Mouse (Mus musculus) liver, adult 2 months (tissue): ENCODE results near the gene Pheta2. TPM values are rescaled to one million over a fixed set of nuclear protein-coding genes. Genes with fewer than 3 reads are reported as not detected.

Source experiments
- DNase-seq: peaks from one replicate; pipeline ENCODE4 v3.0.0-alpha.2; 2011; ENCODE audit warnings: low read depth, low spot score; ENCODE audit errors: extremely low read depth
- H3K27ac ChIP-seq: fragments of 200-500 bp; replicated peaks from 2 replicates; pipeline ENCODE4 v1.5.1; 2012; ENCODE audit warnings: low read depth, mild to moderate bottlenecking, control low read depth, inconsistent platforms, low read length; ENCODE audit not compliant: insufficient read depth
- H3K27me3 ChIP-seq: fragments of 200-500 bp; 2 replicates; pipeline ENCODE4 v1.6.1; 2012; ENCODE audit warnings: mild to moderate bottlenecking, moderate library complexity, low read length, inconsistent platforms; ENCODE audit not compliant: control insufficient read depth, insufficient read depth
- H3K36me3 ChIP-seq: fragments of 200-500 bp; 2 replicates; pipeline ENCODE4 v1.6.1; 2012; ENCODE audit warnings: low read length, inconsistent platforms; ENCODE audit not compliant: control insufficient read depth, insufficient read depth
- H3K4me1 ChIP-seq: fragments of 200-500 bp; 2 replicates; pipeline ENCODE4 v1.6.1; 2011; ENCODE audit warnings: low read length; ENCODE audit not compliant: control insufficient read depth, insufficient read depth
- H3K4me3 ChIP-seq: fragments of 200-500 bp; 2 replicates; pipeline ENCODE4 v1.5.1; 2011; ENCODE audit warnings: low read depth, mild to moderate bottlenecking, control low read depth, low read length, moderate library complexity; ENCODE audit not compliant: insufficient read depth
- H3K79me2 ChIP-seq: fragments of 200-500 bp; 2 replicates; pipeline ENCODE4 v1.6.1; 2012; ENCODE audit warnings: inconsistent platforms, mild to moderate bottlenecking, low read length, moderate library complexity; ENCODE audit not compliant: control insufficient read depth, insufficient read depth
- H3K9ac ChIP-seq: fragments of 200-500 bp; 2 replicates; pipeline ENCODE4 v1.6.1; 2012; ENCODE audit warnings: low read depth, mild to moderate bottlenecking, control low read depth, inconsistent platforms, low read length
- CTCF ChIP-seq: fragments of 200-500 bp; IDR thresholded peaks from 2 replicates; pipeline ENCODE4 v1.5.1; 2011; ENCODE audit warnings: low read depth, low read length, control low read depth
- POLR2A ChIP-seq: fragments of 200-500 bp; IDR thresholded peaks from 2 replicates; pipeline ENCODE4 v1.6.1; 2011; ENCODE audit warnings: low read length, control low read depth; ENCODE audit not compliant: insufficient read depth; ENCODE audit errors: extremely low read depth
- WGBS: fragments of 180-500 bp; shearing (Covaris S2); methylation state at CpG from one replicate; pipeline ENCODE4 v1.1.7; 2018; 5-methylcytosine and 5-hydroxymethylcytosine counted together
- polyA plus RNA-seq: library from polyadenylated mRNA; depleted of rRNA; stranded (reverse); fragments of >200 nt; gene quantifications from 2 replicates; pipeline ENCODE4 v1.2.3, GENCODE M21; 2012; rRNA removed
- total RNA-seq: library from RNA; depleted of rRNA; stranded (reverse); fragments of >200 nt; gene quantifications from 2 replicates; pipeline ENCODE4 v1.2.3, GENCODE M21; 2014; rRNA removed

Pheta2 gene
- total RNA-seq (0.09 and 0.54 TPM in 2 replicates), polyA plus RNA-seq (0.10 and 0.19 TPM in 2 replicates)

- Histone ChIP-seq H3K4me1 (peaks cover 4% of the 10 kb centered on the region; the same call in 1 of the 2 replicates), H3K4me3 (peak within 1 kb of the TSS; percentile 63), H3K27me3 (no peaks in the 10 kb centered on the region), H3K9ac (peak within 1 kb of the TSS; percentile 74), H3K79me2 (no peaks in the 10 kb centered on the region), H3K27ac (peak within 1 kb of the TSS; percentile 30), H3K36me3 (peaks cover 3% of the 10 kb centered on the region; the same call in 1 of the 2 replicates)
- peak; percentile 90 for DNase-seq
- TF ChIP-seq CTCF (no peak), POLR2A (0 out of 2 replicates have a peak, but pooled peaks have one; percentile 37)
- under 1% methylated on average over 41 of the region's 41 CpGs for WGBS
Observed at GRCm38 (mm10) chr15:82338593-82339112, at the start of gene Pheta2, which contains the start of the genes Naga and Smdt1. Gene Pheta2, plus strand, starts transcription at chr15:82338942. Gene Naga, minus strand, starts transcription at chr15:82338925. Gene Smdt1, plus strand, starts transcription at chr15:82338959.

GRCm38 (mm10) chr15:82290252-82290651 is 48.5 kb upstream of the Pheta2 start:
- H3K27ac ChIP-seq: no peak overlapping the region
- no peak overlapping the region for H3K9ac ChIP-seq
- H3K36me3 ChIP-seq: no peaks in the 10 kb centered on the region
- no peaks in the 10 kb centered on the region for H3K4me1 ChIP-seq
- 48% methylated on average over 7 of the region's 7 CpGs for WGBS
- no peak overlapping the region for H3K4me3 ChIP-seq
- no peaks in the 10 kb centered on the region for H3K79me2 ChIP-seq
- no peak for TF ChIP-seq POLR2A
- TF ChIP-seq CTCF: no peak
- DNase-seq: no peak
- no peaks in the 10 kb centered on the region for H3K27me3 ChIP-seq

GRCm38 (mm10) chr15:82292851-82293250 is 45.9 kb upstream of the Pheta2 start:
- no peaks in the 10 kb centered on the region for H3K79me2 ChIP-seq
- no peak overlapping the region for H3K27ac ChIP-seq
- H3K4me3 ChIP-seq: no peak overlapping the region
- H3K4me1 ChIP-seq: no peaks in the 10 kb centered on the region
- no peak for DNase-seq
- H3K36me3 ChIP-seq: no peaks in the 10 kb centered on the region
- 56% methylated on average over 5 of the region's 5 CpGs for WGBS
- TF ChIP-seq POLR2A (no peak), CTCF (no peak)
- H3K27me3 ChIP-seq: no peaks in the 10 kb centered on the region
- no peak overlapping the region for H3K9ac ChIP-seq

- DNase-seq: no peak
- Histone ChIP-seq H3K4me1 (no peaks in the 10 kb centered on the region), H3K27ac (no peak overlapping the region), H3K9ac (no peak overlapping the region), H3K36me3 (no peaks in the 10 kb centered on the region), H3K4me3 (no peak overlapping the region), H3K79me2 (no peaks in the 10 kb centered on the region), H3K27me3 (no peaks in the 10 kb centered on the region)
- no peak for TF ChIP-seq CTCF
- no peak for TF ChIP-seq POLR2A
- 43% methylated on average over 7 of the region's 7 CpGs for WGBS
Observed at GRCm38 (mm10) chr15:82293271-82293711, 45.5 kb upstream of the Pheta2 start.

GRCm38 (mm10) chr15:82294059-82294458 is 44.7 kb upstream of the Pheta2 start:
- WGBS: 32% methylated on average over 8 of the region's 8 CpGs
- Histone ChIP-seq H3K27ac (no peak overlapping the region), H3K79me2 (no peaks in the 10 kb centered on the region), H3K4me1 (no peaks in the 10 kb centered on the region), H3K36me3 (no peaks in the 10 kb centered on the region), H3K9ac (no peak overlapping the region), H3K4me3 (no peak overlapping the region), H3K27me3 (peaks cover 3% of the 10 kb centered on the region; the same call in 1 of the 2 replicates)
- DNase-seq: no peak
- TF ChIP-seq CTCF (peak; percentile 24; the same call in 1 of the 2 replicates), POLR2A (no peak)
